Mouse (Mus musculus): ENCODE measurements at regions not wholly inside any gene's neighbourhood (a gene's known extent, or its start where the extent isn't known, plus 50 kb on each side); places are given as distances from the start of the nearest gene placed in this dataset.
A peak's percentile ranks its signal among the peaks of the same experiment; 100 is the strongest.

GRCm38 (mm10) chrX:156539782-156540181 lies 875.3 kb downstream of the Phex start:
- peak; percentile 3 for DNase-seq (ENCODE audit: low read depth)
- TF ChIP-seq POLR2A (IDR thresholded peaks at IDR 0.05; ENCODE audit: borderline replicate concordance, extremely low read depth, insufficient read depth, insufficient read length, poor library complexity, severe bottlenecking) (no peak), CTCF (IDR thresholded peaks at IDR 0.05; ENCODE audit: borderline replicate concordance, extremely low read depth, insufficient read depth, insufficient read length) (no peak)

GRCm38 (mm10) chrX:156537536-156537935 lies 877.6 kb downstream of the Phex start:
- TF ChIP-seq CTCF (IDR thresholded peaks at IDR 0.05; ENCODE audit: borderline replicate concordance, extremely low read depth, insufficient read depth, insufficient read length) (no peak), POLR2A (IDR thresholded peaks at IDR 0.05; ENCODE audit: borderline replicate concordance, extremely low read depth, insufficient read depth, insufficient read length, poor library complexity, severe bottlenecking) (no peak)

More at GRCm38 (mm10) chrX:156537536-156537935, 877.6 kb downstream of the Phex start:
- DNase-seq (ENCODE audit: low read depth) = peak; percentile 2
